Mouse (Mus musculus) kidney, postnatal 25 days (tissue): ENCODE measurements around the gene Ptprk.

Source experiments
- DNase-seq, 2 experiments: peaks; one replicate each; pipeline ENCODE4 v3.0.0; 2021; ENCODE audit warnings: mixed read lengths in 2 of 2

Gene Ptprk

GRCm38 (mm10) chr10:28113879-28114278, 39.3 kb downstream of the Ptprk start:
- peak; percentile 58 to 69 for DNase-seq

GRCm38 (mm10) chr10:28116982-28117381, 42.4 kb downstream of the Ptprk start:
- DNase-seq = no peak

GRCm38 (mm10) chr10:28118783-28119365, 44.3 kb downstream of the Ptprk start:
- DNase-seq = no peak

GRCm38 (mm10) chr10:28123881-28124280, 49.3 kb downstream of the Ptprk start:
- no peak for DNase-seq

- DNase-seq = no peak
These were observed 53.4 kb downstream of the Ptprk start for GRCm38 (mm10) chr10:28128011-28128410.

- DNase-seq = no peak
These were observed 53.8 kb downstream of the Ptprk start for GRCm38 (mm10) chr10:28128450-28128849.

GRCm38 (mm10) chr10:28130422-28130821, 55.8 kb downstream of the Ptprk start:
- DNase-seq = no peak

GRCm38 (mm10) chr10:28133770-28134169, 59.1 kb downstream of the Ptprk start:
- no peak for DNase-seq

GRCm38 (mm10) chr10:28138399-28138798, 63.8 kb downstream of the Ptprk start:
- no peak for DNase-seq

GRCm38 (mm10) chr10:28144459-28144858, 69.8 kb downstream of the Ptprk start:
- DNase-seq = no peak

- no peak for DNase-seq
These were observed 70.7 kb downstream of the Ptprk start for GRCm38 (mm10) chr10:28145326-28145725.

GRCm38 (mm10) chr10:28155688-28156685, 81.4 kb downstream of the Ptprk start:
- no peak for DNase-seq

- DNase-seq = no peak
These were observed 85.1 kb downstream of the Ptprk start for GRCm38 (mm10) chr10:28159716-28160115.

- DNase-seq = no peak
These were observed 86.7 kb downstream of the Ptprk start for GRCm38 (mm10) chr10:28161306-28161705.

- DNase-seq = peak; percentile 51 to 70
These were observed 89.6 kb downstream of the Ptprk start for GRCm38 (mm10) chr10:28164250-28164649.

- DNase-seq = no peak
These were observed 90.1 kb downstream of the Ptprk start for GRCm38 (mm10) chr10:28164746-28165145.

- DNase-seq = no peak
These were observed 92.0 kb downstream of the Ptprk start for GRCm38 (mm10) chr10:28166610-28167009.

GRCm38 (mm10) chr10:28167097-28167496, 92.5 kb downstream of the Ptprk start:
- no peak for DNase-seq

GRCm38 (mm10) chr10:28171196-28171595, 96.6 kb downstream of the Ptprk start:
- no peak for DNase-seq

- no peak for DNase-seq
These were observed 104.3 kb downstream of the Ptprk start for GRCm38 (mm10) chr10:28178876-28179275.

GRCm38 (mm10) chr10:28182081-28182480, 107.5 kb downstream of the Ptprk start:
- DNase-seq = no peak

- DNase-seq = no peak
These were observed 110.1 kb downstream of the Ptprk start for GRCm38 (mm10) chr10:28184675-28185074.

- no peak for DNase-seq
These were observed 110.7 kb downstream of the Ptprk start for GRCm38 (mm10) chr10:28185326-28185725.
